Mouse (Mus musculus): ENCODE data around the gene Tff3. TPM values are rescaled to one million over a fixed set of nuclear protein-coding genes. Genes with fewer than 3 reads are reported as not detected.

Tff3 gene
- total and polyA plus RNA-seq, 3 experiments: not detected

DNA sequence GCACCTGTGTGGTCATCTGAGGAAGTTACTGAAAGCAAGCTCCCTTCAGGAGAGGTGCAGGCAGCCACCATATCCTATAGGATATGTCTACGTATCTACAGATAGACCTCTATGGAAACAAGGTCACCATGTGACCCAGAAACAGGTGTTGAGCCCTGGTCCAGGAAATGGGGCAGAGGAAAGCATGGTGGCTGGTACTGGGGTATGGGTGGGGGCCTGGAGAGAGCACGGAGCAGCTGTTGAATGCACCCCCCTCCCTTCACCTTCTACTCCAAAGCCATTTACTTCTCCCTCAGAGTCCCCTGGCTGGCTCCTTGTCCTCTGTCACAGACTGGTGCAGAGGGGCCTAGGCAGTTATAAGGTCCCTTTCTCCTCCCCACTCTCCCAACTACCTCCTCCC lies 34.4 kb upstream of the Tff3 start:
- Histone ChIP-seq H3K9me3 (replicated peaks; ENCODE audit: low read length) (peaks cover 9% of the 10 kb centered on the region), H3K27me3 (replicated peaks) (peaks cover 24% of the 10 kb centered on the region), H3K4me1 (ENCODE audit: control insufficient read depth in 1 of 2, insufficient read depth in 2 of 2) (peaks cover 37 to 62% of the 10 kb centered on the region in 2 experiments), H3K4me2 (ENCODE audit: insufficient read depth, low read depth, poor library complexity, severe bottlenecking) (no peak overlapping the region), H3K79me2 (replicated peaks; ENCODE audit: control insufficient read depth, extremely low read depth, insufficient read depth, poor library complexity, severe bottlenecking) (no peaks in the 10 kb centered on the region), H3K9ac (ENCODE audit: insufficient read depth, low read depth) (no peak overlapping the region), H3K27ac (ENCODE audit: insufficient read depth, low read depth) (no peak overlapping the region), H3K36me3 (replicated peaks in 1 of 2; ENCODE audit: control insufficient read depth in 1 of 2, insufficient read depth in 1 of 2, low read length in 1 of 2) (no peaks in the 10 kb centered on the region), H3K4me3 (replicated peaks in 1 of 3; ENCODE audit: low read depth in 2 of 3, low read length in 2 of 3, poor library complexity in 1 of 3) (no peak overlapping the region)
- DNase-seq (ENCODE audit: extremely low read depth): no peak
- in situ Hi-C loops (cut with MboI; ENCODE audit: low pct_ligation_motif_present, low pct_unique_long_range_greater_than_20kb, low sequenced_read_pairs): no loop called here
- TF ChIP-seq PAX5 (IDR thresholded peaks at IDR 0.05; ENCODE audit: low read length) (no peak), MYC (IDR thresholded peaks at IDR 0.05; ENCODE audit: low read depth, low read length) (no peak), ELF1 (IDR thresholded peaks at IDR 0.05; ENCODE audit: low read depth, low read length) (no peak), MAZ (IDR thresholded peaks at IDR 0.05; ENCODE audit: low read depth, low read length) (no peak), MAFK (IDR thresholded peaks at IDR 0.05; ENCODE audit: insufficient replicate concordance, low read length) (no peak), BHLHE40 (IDR thresholded peaks at IDR 0.05; ENCODE audit: low read depth, low read length) (no peak), MEF2A (IDR thresholded peaks at IDR 0.05; ENCODE audit: borderline replicate concordance, low read depth, low read length) (no peak), ZMIZ1 (IDR thresholded peaks at IDR 0.05; ENCODE audit: low read depth, low read length) (no peak), ZC3H11A (IDR thresholded peaks at IDR 0.05; ENCODE audit: low read depth, low read length) (no peak)
- dilution Hi-C loops (cut with MboI; ENCODE audit: extremely low pct_ligation_motif_present, extremely low pct_unique_long_range_greater_than_20kb, low sequenced_read_pairs): no loop called here

DNA sequence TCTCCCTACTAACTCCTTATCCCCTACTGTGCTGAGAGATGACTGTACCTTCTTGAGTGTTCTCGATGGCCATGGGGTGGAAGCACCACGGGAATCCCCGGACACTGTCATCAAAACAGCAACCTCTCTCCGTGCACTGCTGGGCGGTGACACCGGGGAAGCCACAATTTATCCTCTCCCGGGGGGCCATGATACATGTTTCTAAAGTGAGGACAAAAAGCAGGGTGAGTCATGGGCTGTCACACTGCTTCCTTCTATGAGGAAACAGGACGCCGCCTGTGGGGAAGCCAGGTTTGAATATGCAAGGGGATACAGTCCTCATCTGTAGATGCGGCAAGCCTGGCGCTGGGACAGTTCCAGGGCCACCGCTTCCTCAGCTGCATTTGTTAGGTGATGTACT lies 33.2 kb upstream of the Tff3 start:
- H3K79me2 ChIP-seq (replicated peaks; ENCODE audit: control insufficient read depth, extremely low read depth, insufficient read depth, poor library complexity, severe bottlenecking): no peaks in the 10 kb centered on the region
- no peak overlapping the region for H3K4me2 ChIP-seq (ENCODE audit: insufficient read depth, low read depth, poor library complexity, severe bottlenecking)
- dilution Hi-C loops (cut with MboI; ENCODE audit: extremely low pct_ligation_motif_present, extremely low pct_unique_long_range_greater_than_20kb, low sequenced_read_pairs): no loop called here
- peaks cover 26% of the 10 kb centered on the region for H3K27me3 ChIP-seq (replicated peaks)
- no peak overlapping the region for H3K27ac ChIP-seq (ENCODE audit: insufficient read depth, low read depth)
- H3K4me3 ChIP-seq (replicated peaks in 1 of 3; ENCODE audit: low read depth in 2 of 3, low read length in 2 of 3, poor library complexity in 1 of 3): no peak overlapping the region
- peaks cover 37 to 60% of the 10 kb centered on the region in 2 experiments for H3K4me1 ChIP-seq (ENCODE audit: control insufficient read depth in 1 of 2, insufficient read depth in 2 of 2)
- no peak overlapping the region for H3K9ac ChIP-seq (ENCODE audit: insufficient read depth, low read depth)
- no peaks in the 10 kb centered on the region for H3K36me3 ChIP-seq (replicated peaks in 1 of 2; ENCODE audit: control insufficient read depth in 1 of 2, insufficient read depth in 1 of 2, low read length in 1 of 2)
- in situ Hi-C loops (cut with MboI; ENCODE audit: low pct_ligation_motif_present, low pct_unique_long_range_greater_than_20kb, low sequenced_read_pairs): no loop called here
- H3K9me3 ChIP-seq (replicated peaks; ENCODE audit: low read length): peaks cover 15% of the 10 kb centered on the region
- peak; percentile 72 for DNase-seq (ENCODE audit: extremely low read depth)
- TF ChIP-seq MAFK (IDR thresholded peaks at IDR 0.05; ENCODE audit: insufficient replicate concordance, low read length) (no peak), HCFC1 (IDR thresholded peaks at IDR 0.05; ENCODE audit: low read depth, low read length) (no peak), CHD2 (IDR thresholded peaks at IDR 0.05; ENCODE audit: low read length) (no peak), MXI1 (IDR thresholded peaks at IDR 0.05; ENCODE audit: low read depth, low read length) (peak; percentile 52; the same call in 1 of the 2 replicates), POLR2AphosphoS2 (IDR thresholded peaks at IDR 0.05; ENCODE audit: low read depth, low read length) (no peak), KAT2A (IDR thresholded peaks at IDR 0.05; ENCODE audit: insufficient replicate concordance, low read length) (no peak), ZNF384 (IDR thresholded peaks at IDR 0.05; ENCODE audit: low read depth, low read length) (no peak), IRF4 (IDR thresholded peaks at IDR 0.05; ENCODE audit: low read depth, low read length) (peak; percentile 60), ZMIZ1 (IDR thresholded peaks at IDR 0.05; ENCODE audit: low read depth, low read length) (no peak), EP300 (IDR thresholded peaks at IDR 0.05; ENCODE audit: low read length) (peak; percentile 41; the same call in 1 of the 2 replicates), USF2 (conservative IDR thresholded peaks at IDR 0.05; ENCODE audit: low read depth, low read length) (no peak), TBP (conservative IDR thresholded peaks at IDR 0.05; ENCODE audit: low read depth, low read length) (no peak), JUND (conservative IDR thresholded peaks at IDR 0.05; ENCODE audit: low read depth, low read length) (no peak), NRF1 (IDR thresholded peaks at IDR 0.05; ENCODE audit: low read depth, low read length) (no peak), JUN (IDR thresholded peaks at IDR 0.05; ENCODE audit: insufficient read depth, low read depth, low read length) (0 out of 2 replicates have a peak, but pooled peaks have one; percentile 6), E2F4 (IDR thresholded peaks at IDR 0.05; ENCODE audit: insufficient replicate concordance, low read depth, low read length) (no peak), ELF1 (IDR thresholded peaks at IDR 0.05; ENCODE audit: low read depth, low read length) (peak; percentile 38; the same call in 1 of the 2 replicates), SMC3 (IDR thresholded peaks at IDR 0.05; ENCODE audit: low read depth, low read length) (no peak), UBTF (IDR thresholded peaks at IDR 0.05; ENCODE audit: low read depth, low read length) (no peak), USF1 (IDR thresholded peaks at IDR 0.05; ENCODE audit: low read depth, low read length) (no peak), MYC (IDR thresholded peaks at IDR 0.05; ENCODE audit: low read depth, low read length) (no peak), GABPA (IDR thresholded peaks at IDR 0.05; ENCODE audit: insufficient replicate concordance, low read depth, low read length) (no peak), MAZ (IDR thresholded peaks at IDR 0.05; ENCODE audit: low read depth, low read length) (0 out of 2 replicates have a peak, but pooled peaks have one; percentile 59), CTCF (conservative IDR thresholded peaks at IDR 0.05 in 1 of 2, IDR thresholded peaks at IDR 0.05 in 1 of 2; ENCODE audit: low read depth in 2 of 2, low read length in 2 of 2) (no peak), BHLHE40 (IDR thresholded peaks at IDR 0.05; ENCODE audit: low read depth, low read length) (peak; percentile 69), RCOR1 (conservative IDR thresholded peaks at IDR 0.05; ENCODE audit: low read depth, low read length) (no peak), POLR2A (IDR thresholded peaks at IDR 0.05; ENCODE audit: low read depth, low read length) (no peak), RAD21 (IDR thresholded peaks at IDR 0.05; ENCODE audit: low read depth, low read length) (no peak), ZC3H11A (IDR thresholded peaks at IDR 0.05; ENCODE audit: low read depth, low read length) (no peak), MAX (IDR thresholded peaks at IDR 0.05; ENCODE audit: low read length) (no peak), TCF12 (IDR thresholded peaks at IDR 0.05; ENCODE audit: low read depth, low read length) (no peak)

Data from CH12.LX (cell line).